ENCODE assay signal across 18 mouse cellular contexts in the genomic region with DNA sequence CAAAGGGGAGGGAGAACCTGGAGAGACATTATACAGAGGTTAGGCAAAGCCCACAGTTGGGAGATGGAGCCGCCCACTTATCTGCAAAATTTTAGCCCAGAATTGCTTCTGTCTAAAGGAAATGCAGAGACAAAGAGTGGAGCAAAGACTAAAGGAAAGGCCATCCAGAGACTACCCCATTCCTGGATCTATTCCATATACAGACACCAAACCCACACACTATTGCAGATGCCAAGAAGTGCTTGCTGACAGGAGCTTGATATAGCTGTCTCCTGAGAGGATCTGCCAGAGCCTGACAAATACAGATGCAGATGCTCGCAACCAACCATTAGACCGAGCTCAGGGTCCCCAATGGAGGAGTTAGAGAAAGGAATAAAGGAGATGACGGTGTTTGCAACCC.
DNase-seq lines count a peak whose midpoint lies in the region; ATAC-seq lines count a peak whose summit lies in the region.
"Had no signal": no experiment of that assay in that cellular context is flagged by ENCODE, and none has a peak within 500 bp of the region (broad histone marks: within the 10 kb centered on the region; RNA-seq: fewer than 3 reads in every experiment).

No protein-coding gene starts in this region.

- DNase-seq in frontal cortex, postnatal 10 days (ENCODE audit: low spot score in 2 of 2): no peak
- peak; percentile 14 for DNase-seq in right cerebral cortex, adult 18-20 months
- DNase-seq in right cerebral cortex, postnatal 25 days: no peak
- DNase-seq: adrenal gland, adult 2 months; adrenal gland, postnatal 10 days; adrenal gland, postnatal 25 days; B cell, adult 2 months; cerebellum, adult 11-12 months; cerebellum, adult 2 months; cerebellum, adult 9-10 months; cerebellum, postnatal 10 days; cerebellum, postnatal 25 days; embryo, embryonic 11 days had no signal

- 0 out of 2 replicates have a peak, but pooled peaks have one; percentile 23 for ATAC-seq in frontal cortex, adult (ENCODE audit: low TSS enrichment)
- no peak for ATAC-seq in inflammation-experienced regulatory T-cells, adult 6 months
- ATAC-seq: CD4-positive, CD25-positive, alpha-beta regulatory T cell, adult 4 months; forebrain, embryonic 14.5 days; forebrain, embryonic 16.5 days had no signal
